Mouse (Mus musculus) olfactory bulb, adult 2 months (tissue): ENCODE measurements around the gene Abl1.

Experiments used
- CTCF ChIP-seq: fragments of 200-500 bp; IDR thresholded peaks from 2 replicates; pipeline ENCODE4 v1.5.1; 2012; ENCODE audit warnings: low read depth, mild to moderate bottlenecking, low read length, moderate library complexity; ENCODE audit not compliant: insufficient read depth
- POLR2A ChIP-seq: fragments of 200-500 bp; IDR thresholded peaks from 2 replicates; pipeline ENCODE4 v1.6.1; 2012; ENCODE audit warnings: mild to moderate bottlenecking, low read depth, low read length, moderate library complexity; ENCODE audit not compliant: insufficient read depth

DNA sequence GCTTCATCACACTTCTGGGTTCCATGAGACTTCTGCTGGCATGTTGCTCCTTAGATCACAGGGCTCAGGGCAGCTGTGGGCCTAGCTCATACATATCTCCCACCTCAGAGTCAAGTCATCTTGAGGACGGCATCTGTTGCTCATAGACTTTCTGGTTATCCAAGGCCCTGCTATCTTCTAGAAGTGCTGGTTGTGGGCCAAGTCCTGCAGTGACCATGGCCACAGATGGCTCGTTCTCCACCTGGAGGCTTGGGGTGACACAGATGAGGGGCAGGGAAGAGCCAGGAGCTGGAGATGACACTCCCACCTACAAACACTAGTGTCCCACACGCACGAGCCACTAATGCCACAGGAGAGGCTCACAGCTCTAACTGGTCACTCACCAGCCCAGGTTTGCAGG is 125.5 kb downstream of the Abl1 start:
- TF ChIP-seq CTCF: no peak
- no peak for TF ChIP-seq POLR2A
